Mouse (Mus musculus) spleen, adult 2 months (tissue): ENCODE measurements at regions not wholly inside any gene's neighbourhood (a gene's known extent, or its start where the extent isn't known, plus 50 kb on each side); places are given as distances from the start of the nearest gene placed in this dataset.

Experiments used
- CTCF ChIP-seq: fragments of 200-500 bp; IDR thresholded peaks from 2 replicates; pipeline ENCODE4 v1.5.1; 2011; ENCODE audit warnings: mild to moderate bottlenecking, inconsistent platforms; ENCODE audit not compliant: insufficient read depth, insufficient read length, insufficient replicate concordance; ENCODE audit errors: extremely low read depth
- POLR2A ChIP-seq: fragments of 200-500 bp; IDR thresholded peaks from 2 replicates; pipeline ENCODE4 v1.6.1; 2011; ENCODE audit warnings: low read depth, low read length, inconsistent platforms

DNA sequence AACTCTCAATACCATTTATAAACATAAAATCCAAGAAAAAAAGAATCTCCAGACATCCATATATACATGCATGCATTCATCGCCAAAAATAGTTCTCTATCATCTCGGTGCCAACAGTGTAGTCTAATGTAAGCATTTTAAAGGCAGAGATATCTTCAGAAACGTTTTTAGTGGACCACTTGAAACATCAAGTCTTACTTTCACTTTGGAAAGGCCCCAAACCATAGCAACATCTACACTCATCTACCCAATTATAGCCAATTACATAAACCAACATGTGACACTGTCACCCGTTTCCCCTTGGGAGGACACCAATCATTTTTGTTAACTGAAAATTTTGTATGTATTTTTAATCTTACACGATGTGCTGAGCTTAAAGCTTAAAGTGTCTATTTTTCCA, 716.7 kb downstream of the Hace1 start:
- TF ChIP-seq POLR2A, result no peak
- no peak for TF ChIP-seq CTCF
